Mouse (Mus musculus) ES-E14 (cell line): ENCODE measurements around the gene Spats2l.

Source experiments
- CHD2 ChIP-seq: IDR thresholded peaks from 2 replicates; pipeline ENCODE4 v1.6.1; 2014; ENCODE audit warnings: mild to moderate bottlenecking, low read depth, low read length, inconsistent platforms
- MAFK ChIP-seq: IDR thresholded peaks from 2 replicates; pipeline ENCODE4 v1.6.1; 2014; ENCODE audit warnings: mild to moderate bottlenecking, low read depth, low read length, inconsistent platforms; ENCODE audit not compliant: insufficient read depth
- ZNF384 ChIP-seq: IDR thresholded peaks from 2 replicates; pipeline ENCODE4 v1.6.1; 2012; ENCODE audit warnings: low read depth, low read length, inconsistent platforms

GRCm38 (mm10) chr1:57862024-57862423 lies 88.1 kb downstream of the Spats2l start:
- no peak for TF ChIP-seq ZNF384
- TF ChIP-seq CHD2, result no peak
- no peak for TF ChIP-seq MAFK
